Mouse (Mus musculus) MEL (cell line): ENCODE measurements at regions not wholly inside any gene's neighbourhood (a gene's known extent, or its start where the extent isn't known, plus 50 kb on each side); places are given as distances from the start of the nearest gene placed in this dataset.
A peak's percentile ranks its signal among the peaks of the same experiment; 100 is the strongest.

Experiments
- DNase-seq: peaks from one replicate; pipeline ENCODE4 v3.0.0; 2011; ENCODE audit warnings: low read depth, low spot score
- H3K27ac ChIP-seq: 2 replicates; pipeline ENCODE4 v1.5.1; 2012; ENCODE audit warnings: low read depth, mild to moderate bottlenecking, control low read depth, low read length, moderate library complexity; ENCODE audit not compliant: control insufficient read depth
- H3K27me3 ChIP-seq, 2 experiments: fragments of 150-350 bp in 1 of 2; sonication (generic) in 1 of 2; 2 replicates each; pipeline ENCODE4 v1.6.1; 2012; ENCODE audit warnings: low read length in 2 of 2, mild to moderate bottlenecking in 2 of 2, improper control_type of control experiment in 1 of 2, moderate library complexity in 1 of 2; ENCODE audit not compliant: insufficient read depth in 2 of 2, control insufficient read depth in 1 of 2
- H3K36me3 ChIP-seq, 2 experiments: 2 replicates each; pipeline ENCODE4 v1.6.1; 2012 to 2014; ENCODE audit warnings: low read length in 2 of 2, improper control_type of control experiment in 1 of 2, inconsistent platforms in 1 of 2, mild to moderate bottlenecking in 1 of 2; ENCODE audit not compliant: insufficient read depth in 2 of 2, control insufficient read depth in 1 of 2
- H3K4me1 ChIP-seq, 2 experiments: fragments of 150-350 bp in 1 of 2; sonication (generic) in 1 of 2; 2 replicates each; pipeline ENCODE4 v1.6.1; 2012; ENCODE audit warnings: low read length in 2 of 2, improper control_type of control experiment in 1 of 2, mild to moderate bottlenecking in 1 of 2; ENCODE audit not compliant: insufficient read depth in 2 of 2, control insufficient read depth in 1 of 2
- H3K4me3 ChIP-seq, 2 experiments: fragments of 150-350 bp in 1 of 2; sonication (generic) in 1 of 2; 2 replicates each; pipeline ENCODE4 v1.5.1; 2012; ENCODE audit warnings: low read depth in 2 of 2, low read length in 2 of 2, mild to moderate bottlenecking in 2 of 2, moderate library complexity in 2 of 2, control low read depth in 1 of 2, improper control_type of control experiment in 1 of 2; ENCODE audit not compliant: control insufficient read depth in 1 of 2, insufficient read depth in 1 of 2
- H3K79me2 ChIP-seq: 2 replicates; pipeline ENCODE4 v1.6.1; 2012; ENCODE audit warnings: mild to moderate bottlenecking, low read length, moderate library complexity; ENCODE audit not compliant: control insufficient read depth, poor library complexity, insufficient read depth
- H3K9ac ChIP-seq: 2 replicates; pipeline ENCODE4 v1.6.1; 2012; ENCODE audit warnings: low read depth, mild to moderate bottlenecking, control low read depth, low read length, moderate library complexity; ENCODE audit not compliant: control insufficient read depth, poor library complexity, severe bottlenecking
- H3K9me3 ChIP-seq: fragments of 150-350 bp; sonication (generic); replicated peaks from 2 replicates; pipeline ENCODE4 v1.6.1; 2012; ENCODE audit warnings: mild to moderate bottlenecking, low read length, improper control_type of control experiment, moderate library complexity; ENCODE audit not compliant: insufficient read depth
- CHD1 ChIP-seq: IDR thresholded peaks from 2 replicates; pipeline ENCODE4 v1.6.1; 2012; ENCODE audit warnings: low read depth, mild to moderate bottlenecking, inconsistent platforms, low read length, improper control_type of control experiment
- CHD2 ChIP-seq: IDR thresholded peaks from 2 replicates; pipeline ENCODE4 v1.6.1; 2011; ENCODE audit warnings: low read length, improper control_type of control experiment
- CTCF ChIP-seq, 3 experiments: IDR thresholded peaks in 2 of 3; conservative IDR thresholded peaks in 1 of 3; 2 replicates each; pipeline ENCODE4 v1.5.1; 2011 to 2012; ENCODE audit warnings: low read length in 3 of 3, low read depth in 2 of 3, mild to moderate bottlenecking in 2 of 3, improper control_type of control experiment in 1 of 3, inconsistent platforms in 1 of 3, mixed read lengths in 1 of 3, moderate library complexity in 1 of 3; ENCODE audit not compliant: control insufficient read depth in 1 of 3, insufficient read depth in 1 of 3, poor library complexity in 1 of 3, severe bottlenecking in 1 of 3
- E2F4 ChIP-seq: IDR thresholded peaks from 2 replicates; pipeline ENCODE4 v1.6.1; 2011; ENCODE audit warnings: low read depth, low read length, improper control_type of control experiment, borderline replicate concordance
- GABPA ChIP-seq: IDR thresholded peaks from 2 replicates; pipeline ENCODE4 v1.6.1; 2012; ENCODE audit warnings: low read depth, mild to moderate bottlenecking, inconsistent platforms, low read length, improper control_type of control experiment, moderate library complexity
- MAX ChIP-seq: IDR thresholded peaks from 2 replicates; pipeline ENCODE4 v1.6.1; 2011; ENCODE audit warnings: low read length, improper control_type of control experiment
- MAZ ChIP-seq: IDR thresholded peaks from 2 replicates; pipeline ENCODE4 v1.6.1; 2012; ENCODE audit warnings: low read depth, mild to moderate bottlenecking, inconsistent platforms, low read length, improper control_type of control experiment
- MEF2A ChIP-seq: IDR thresholded peaks from 2 replicates; pipeline ENCODE4 v1.6.1; 2014; ENCODE audit warnings: low read depth, mild to moderate bottlenecking, inconsistent platforms, low read length, improper control_type of control experiment; ENCODE audit not compliant: poor library complexity, insufficient replicate concordance, severe bottlenecking; ENCODE audit errors: extremely low read depth
- MYB ChIP-seq: IDR thresholded peaks from 2 replicates; pipeline ENCODE4 v1.6.1; 2011; ENCODE audit warnings: mild to moderate bottlenecking, low read depth, low read length, improper control_type of control experiment
- MYC ChIP-seq: IDR thresholded peaks from 2 replicates; pipeline ENCODE4 v1.6.1; 2011; ENCODE audit warnings: low read depth, mild to moderate bottlenecking, low read length, improper control_type of control experiment, moderate library complexity
- POLR2A ChIP-seq, 2 experiments: IDR thresholded peaks; 2 replicates each; pipeline ENCODE4 v1.6.1; 2011 to 2012; ENCODE audit warnings: low read length in 2 of 2, mild to moderate bottlenecking in 2 of 2, control low read depth in 1 of 2, improper control_type of control experiment in 1 of 2, low read depth in 1 of 2, moderate library complexity in 1 of 2; ENCODE audit not compliant: control insufficient read depth in 1 of 2, insufficient read depth in 1 of 2, poor library complexity in 1 of 2
- POLR2AphosphoS2 ChIP-seq: IDR thresholded peaks from 2 replicates; pipeline ENCODE4 v1.6.1; 2011; ENCODE audit warnings: low read length, improper control_type of control experiment
- RAD21 ChIP-seq: IDR thresholded peaks from 2 replicates; pipeline ENCODE4 v1.6.1; 2011; ENCODE audit warnings: mild to moderate bottlenecking, low read depth, low read length, improper control_type of control experiment
- SMC3 ChIP-seq: IDR thresholded peaks from 2 replicates; pipeline ENCODE4 v1.6.1; 2011; ENCODE audit warnings: low read depth, low read length, improper control_type of control experiment
- TCF12 ChIP-seq: IDR thresholded peaks from 2 replicates; pipeline ENCODE4 v1.6.1; 2014; ENCODE audit warnings: low read depth, mild to moderate bottlenecking, inconsistent platforms, low read length, improper control_type of control experiment, moderate library complexity
- UBTF ChIP-seq: IDR thresholded peaks from 2 replicates; pipeline ENCODE4 v1.6.1; 2012; ENCODE audit warnings: low read depth, mild to moderate bottlenecking, inconsistent platforms, low read length, improper control_type of control experiment, moderate library complexity, borderline replicate concordance; ENCODE audit not compliant: insufficient read depth
- ZKSCAN1 ChIP-seq: IDR thresholded peaks from 2 replicates; pipeline ENCODE4 v1.6.1; 2012; ENCODE audit warnings: low read depth, mild to moderate bottlenecking, inconsistent platforms, low read length, improper control_type of control experiment, moderate library complexity
- ZMIZ1 ChIP-seq: IDR thresholded peaks from 2 replicates; pipeline ENCODE4 v1.6.1; 2012; ENCODE audit warnings: low read depth, mild to moderate bottlenecking, inconsistent platforms, low read length, improper control_type of control experiment, moderate library complexity

DNA sequence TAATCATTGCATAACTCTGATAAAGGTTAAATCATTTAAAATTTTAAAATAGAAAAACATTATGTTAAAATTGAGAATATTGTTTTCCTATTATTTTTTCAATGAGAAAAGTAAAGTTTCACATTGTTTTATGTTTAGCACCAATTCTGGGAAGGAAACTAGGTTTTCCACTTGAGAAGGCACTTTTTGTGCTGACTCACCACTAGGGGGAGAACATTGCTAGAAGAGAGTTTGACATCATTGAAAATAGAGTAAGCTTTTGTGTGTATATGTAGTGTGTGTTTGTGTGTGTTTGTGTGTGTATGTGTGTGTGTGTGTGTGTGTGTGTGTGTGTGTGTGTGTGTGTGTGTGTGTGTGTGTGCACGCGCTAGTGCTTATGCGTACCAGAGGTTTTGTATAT is 66.9 kb downstream of the Gm11146 start:
- Histone ChIP-seq H3K27ac (no peak overlapping the region), H3K9me3 (no peaks in the 10 kb centered on the region), H3K79me2 (no peaks in the 10 kb centered on the region), H3K4me3 (no peak overlapping the region)
- DNase-seq = peak; percentile 32
- peak in 2 of 3 experiments; percentile 5 to 56; a peak in 3 of 6 replicates for TF ChIP-seq CTCF (IDR thresholded peaks at IDR 0.05 in 2 of 3, conservative IDR thresholded peaks at IDR 0.05 in 1 of 3; ENCODE audit: control insufficient read depth in 1 of 3, insufficient read depth in 1 of 3, low read depth in 2 of 3, low read length in 3 of 3, poor library complexity in 1 of 3, severe bottlenecking in 1 of 3)
- TF ChIP-seq MAX = no peak
- TF ChIP-seq RAD21 = peak; percentile 35
- TF ChIP-seq SMC3 = peak; percentile 64
- TF ChIP-seq, all 39 proteins: peak for 3
- no peaks in the 10 kb centered on the region for H3K27me3 ChIP-seq
- H3K4me1 ChIP-seq = no peaks in the 10 kb centered on the region
- H3K36me3 ChIP-seq = no peaks in the 10 kb centered on the region
- no peak overlapping the region for H3K9ac ChIP-seq

DNA sequence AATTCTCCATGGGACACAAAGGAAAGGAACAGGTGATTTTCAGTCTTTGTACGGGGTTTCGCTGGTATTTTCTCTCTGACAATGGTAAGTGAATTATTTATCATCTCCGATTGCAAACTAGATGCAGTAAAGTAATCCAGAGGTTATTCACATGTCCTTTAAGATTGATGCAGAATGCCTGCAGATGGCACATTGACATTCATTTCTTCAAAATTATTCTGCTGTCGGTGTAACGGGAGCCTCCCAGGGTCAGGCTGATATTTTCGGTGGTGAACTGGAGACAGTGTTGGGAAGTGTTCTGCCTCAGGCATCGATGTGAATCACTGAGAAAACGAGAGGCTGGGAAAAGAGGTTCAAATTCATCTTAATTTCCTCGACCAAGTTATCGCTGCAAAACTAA is 70.3 kb downstream of the Gm11146 start:
- no peak overlapping the region for H3K4me3 ChIP-seq
- H3K9ac ChIP-seq = no peak overlapping the region
- no peak for DNase-seq
- no peaks in the 10 kb centered on the region for H3K36me3 ChIP-seq
- TF ChIP-seq POLR2A (IDR thresholded peaks at IDR 0.05; ENCODE audit: control insufficient read depth in 1 of 2, insufficient read depth in 1 of 2, low read depth in 1 of 2, low read length in 2 of 2, poor library complexity in 1 of 2) = no peak
- TF ChIP-seq GABPA = no peak
- TF ChIP-seq ZMIZ1 = no peak
- TF ChIP-seq E2F4 = no peak
- TF ChIP-seq MEF2A = no peak
- H3K27ac ChIP-seq = no peak overlapping the region
- no peaks in the 10 kb centered on the region for H3K27me3 ChIP-seq
- no peaks in the 10 kb centered on the region for H3K4me1 ChIP-seq
- H3K9me3 ChIP-seq = no peaks in the 10 kb centered on the region
- H3K79me2 ChIP-seq = no peaks in the 10 kb centered on the region

DNA sequence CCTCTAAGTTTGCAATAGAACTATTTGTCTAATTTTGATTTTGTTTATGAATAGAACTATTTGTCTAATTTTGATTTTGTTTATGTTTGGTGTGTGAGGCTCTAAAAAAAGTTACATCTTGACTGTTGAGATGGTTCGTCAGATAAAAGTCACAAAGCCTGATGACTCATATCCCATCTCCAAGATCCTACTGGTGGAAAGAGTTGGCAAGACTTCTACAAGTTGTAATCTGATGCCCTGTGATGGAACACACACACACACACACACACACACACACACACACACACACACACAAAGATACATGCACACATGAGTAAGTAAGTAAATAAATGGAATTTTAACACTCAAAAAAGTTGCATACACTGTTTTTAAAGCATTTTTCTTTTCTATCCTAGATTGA is 73.9 kb downstream of the Gm11146 start:
- no peaks in the 10 kb centered on the region for H3K36me3 ChIP-seq
- TF ChIP-seq UBTF = no peak
- TF ChIP-seq CHD1 = no peak
- no peak for TF ChIP-seq TCF12
- no peak for TF ChIP-seq E2F4
- no peak for TF ChIP-seq CHD2
- no peak for TF ChIP-seq ZKSCAN1
- TF ChIP-seq MYB = no peak
- no peak for TF ChIP-seq POLR2AphosphoS2
- no peak for TF ChIP-seq MAZ
- no peak for TF ChIP-seq MYC
- no peaks in the 10 kb centered on the region for H3K27me3 ChIP-seq
- no peaks in the 10 kb centered on the region for H3K79me2 ChIP-seq
- no peaks in the 10 kb centered on the region for H3K9me3 ChIP-seq
- H3K27ac ChIP-seq = no peak overlapping the region
- no peaks in the 10 kb centered on the region for H3K4me1 ChIP-seq
- no peak for DNase-seq
- no peak overlapping the region for H3K9ac ChIP-seq
- H3K4me3 ChIP-seq = no peak overlapping the region
